12 mouse cellular contexts compared by ENCODE assay signal in the genomic region with DNA sequence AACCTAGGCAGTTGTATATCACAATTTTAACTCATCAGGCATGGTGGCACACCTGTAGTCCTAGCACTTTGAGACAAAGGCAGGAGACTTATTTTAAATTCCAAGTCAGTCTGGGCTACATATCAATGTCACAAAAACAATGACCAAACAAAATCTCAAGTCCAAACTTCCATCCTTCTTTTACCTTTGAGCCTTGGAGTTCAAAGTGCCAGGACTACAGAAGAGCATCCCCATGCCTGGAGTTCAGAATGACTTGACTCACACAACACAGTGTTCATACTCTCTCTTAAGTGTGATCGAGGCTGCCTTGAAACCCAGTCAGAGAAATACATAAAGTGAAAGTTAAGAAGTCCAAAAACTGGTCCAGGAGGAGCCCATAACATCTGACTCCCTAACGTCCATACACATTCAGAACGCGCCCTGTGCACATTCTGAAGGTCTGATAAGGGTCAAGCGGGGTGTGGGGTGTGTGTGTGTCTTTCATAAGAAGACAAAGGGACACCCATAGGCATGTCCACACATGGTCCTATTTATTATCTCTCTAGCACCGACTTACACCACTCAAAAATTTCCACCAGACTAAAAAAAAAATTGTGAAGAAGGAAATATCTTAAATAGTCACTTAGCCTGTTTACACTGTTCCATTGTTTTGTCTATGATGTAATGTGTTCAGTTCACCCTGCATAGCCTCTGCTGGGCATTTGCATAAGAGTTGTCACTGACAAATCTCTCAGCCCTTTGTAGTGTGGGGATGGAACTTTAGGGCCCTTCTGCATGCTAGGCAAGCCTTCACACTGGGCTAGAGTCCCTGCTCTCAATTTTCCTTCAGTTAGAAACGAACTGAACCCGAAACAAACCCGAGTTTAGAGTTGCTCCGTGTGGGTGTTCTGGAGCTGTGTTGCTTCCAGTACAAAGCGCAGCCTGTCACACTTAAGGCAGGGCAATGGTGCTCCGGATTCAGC. TPM values are rescaled to one million over a fixed set of nuclear protein-coding genes. Genes with fewer than 3 reads are reported as not detected.
DNase-seq lines count a peak whose midpoint lies in the region; ATAC-seq and TF ChIP-seq lines count a peak whose summit lies in the region.
"Had no signal": no experiment of that assay in that cellular context is flagged by ENCODE, and none has a peak within 500 bp of the region (broad histone marks: within the 10 kb centered on the region; RNA-seq: fewer than 3 reads in every experiment).

No protein-coding gene starts in this region.

- no peak for TF ChIP-seq CTCF in kidney, postnatal 0 days (IDR thresholded peaks at IDR 0.05; ENCODE audit: low read depth)
- no peak for TF ChIP-seq CTCF in small intestine, adult 2 months (IDR thresholded peaks at IDR 0.05; ENCODE audit: extremely low read depth, insufficient read length, insufficient replicate concordance, low read depth, low read length)

- H3K9me3 ChIP-seq in forebrain, embryonic 12.5 days, result no peaks in the 10 kb centered on the region
- no peaks in the 10 kb centered on the region for H3K9me3 ChIP-seq in forebrain, embryonic 14.5 days (replicated peaks; ENCODE audit: control insufficient read depth, low read length)
- H3K9me3 ChIP-seq in kidney, postnatal 0 days (replicated peaks; ENCODE audit: low read length), result no peaks in the 10 kb centered on the region
- H3K9me3 ChIP-seq: embryonic facial prominence, embryonic 10.5 days had no signal

- no peak overlapping the region for H3K4me2 ChIP-seq in forebrain, embryonic 12.5 days
- no peak overlapping the region for H3K4me2 ChIP-seq in forebrain, embryonic 14.5 days (ENCODE audit: low read length)
- H3K4me2 ChIP-seq in kidney, postnatal 0 days (ENCODE audit: low read length), result no peak overlapping the region

- H3K4me3 ChIP-seq in forebrain, embryonic 12.5 days (replicated peaks), result no peak overlapping the region
- no peak overlapping the region for H3K4me3 ChIP-seq in forebrain, embryonic 14.5 days (ENCODE audit: low read depth, low read length)
- no peak overlapping the region for H3K4me3 ChIP-seq in kidney, postnatal 0 days (replicated peaks; ENCODE audit: low read depth, low read length)
- H3K4me3 ChIP-seq in small intestine, adult 2 months (ENCODE audit: low read depth, low read length), result no peak overlapping the region
- H3K4me3 ChIP-seq: embryonic facial prominence, embryonic 10.5 days had no signal

- H3K9ac ChIP-seq in forebrain, embryonic 12.5 days, result no peak overlapping the region
- no peak overlapping the region for H3K9ac ChIP-seq in forebrain, embryonic 14.5 days (ENCODE audit: low read length)
- no peak overlapping the region for H3K9ac ChIP-seq in kidney, postnatal 0 days (ENCODE audit: low read depth, low read length)

- DNase-seq in forebrain, embryonic 14.5 days (ENCODE audit: low spot score), result no peak
- DNase-seq in layer of hippocampus, adult 9-11 months, result peak; percentile 31
- no peak for DNase-seq in layer of hippocampus, adult 18-20 months (ENCODE audit: low spot score in 2 of 2)
- DNase-seq in kidney, postnatal 0 days (ENCODE audit: low spot score), result no peak
- no peak for DNase-seq in adrenal gland, adult 2 months
- DNase-seq: liver; right cerebral cortex, postnatal 4 days had no signal

- WGBS in forebrain, embryonic 12.5 days, result 67% methylated on average over 12 of the region's 12 CpGs
- WGBS in forebrain, embryonic 14.5 days, result 61% methylated on average over 12 of the region's 12 CpGs
- WGBS in kidney, postnatal 0 days, result 78% methylated on average over 12 of the region's 12 CpGs
- WGBS in small intestine, adult 2 months, result 69% methylated on average over 12 of the region's 12 CpGs

- peak; percentile 30; the same call in 1 of the 2 replicates for ATAC-seq in forebrain, embryonic 12.5 days (ENCODE audit: low FRiP score)
- no peak; the same call in 1 of the 2 replicates for ATAC-seq in forebrain, embryonic 14.5 days
- ATAC-seq in kidney, postnatal 0 days (replicated peaks; ENCODE audit: low FRiP score, low read depth), result no peak; the same call in 1 of the 2 replicates
- ATAC-seq in granulocyte monocyte progenitor cell, adult 5-6 weeks (replicated peaks; ENCODE audit: poor library complexity, severe bottlenecking), result no peak
- ATAC-seq: Patski had no signal

- H3K4me1 ChIP-seq in forebrain, embryonic 12.5 days, result peaks cover 8% of the 10 kb centered on the region; the same call in 1 of the 2 replicates
- H3K4me1 ChIP-seq in forebrain, embryonic 14.5 days (ENCODE audit: control insufficient read depth, insufficient read depth, low read length), result no peaks in the 10 kb centered on the region
- no peaks in the 10 kb centered on the region for H3K4me1 ChIP-seq in kidney, postnatal 0 days (replicated peaks; ENCODE audit: insufficient read depth, low read length)
- peaks cover 15% of the 10 kb centered on the region; the same call in 1 of the 2 replicates for H3K4me1 ChIP-seq in small intestine, adult 2 months (ENCODE audit: control insufficient read depth, insufficient read depth, insufficient read length, low read length)
- H3K4me1 ChIP-seq: embryonic facial prominence, embryonic 10.5 days had no signal

- no peak overlapping the region for H3K27ac ChIP-seq in forebrain, embryonic 12.5 days
- H3K27ac ChIP-seq in forebrain, embryonic 14.5 days (ENCODE audit: low read depth, low read length), result no peak overlapping the region
- peak overlapping the region; percentile 34; the same call in 1 of the 2 replicates for H3K27ac ChIP-seq in kidney, postnatal 0 days
- H3K27ac ChIP-seq in small intestine, adult 2 months (ENCODE audit: insufficient read depth, low read depth, low read length), result peak overlapping the region; percentile 37
- H3K27ac ChIP-seq: embryonic facial prominence, embryonic 10.5 days had no signal

- no peak for TF ChIP-seq POLR2A in small intestine, adult 2 months (IDR thresholded peaks at IDR 0.05; ENCODE audit: low read depth, low read length)

- H3K36me3 ChIP-seq in forebrain, embryonic 12.5 days (replicated peaks), result peaks cover 18% of the 10 kb centered on the region
- H3K36me3 ChIP-seq in forebrain, embryonic 14.5 days (ENCODE audit: control insufficient read depth, insufficient read depth, low read length), result peaks cover 18% of the 10 kb centered on the region; the same call in 1 of the 2 replicates
- H3K36me3 ChIP-seq in kidney, postnatal 0 days (ENCODE audit: insufficient read depth, low read length), result 0 out of 2 replicates have a peak, but pooled peaks cover 3% of the 10 kb centered on the region
- no peaks in the 10 kb centered on the region for H3K36me3 ChIP-seq in small intestine, adult 2 months (ENCODE audit: control insufficient read depth, insufficient read depth, low read length)

- no peaks in the 10 kb centered on the region for H3K27me3 ChIP-seq in forebrain, embryonic 12.5 days
- no peaks in the 10 kb centered on the region for H3K27me3 ChIP-seq in forebrain, embryonic 14.5 days (replicated peaks; ENCODE audit: control insufficient read depth, insufficient read depth, low read length)
- no peaks in the 10 kb centered on the region for H3K27me3 ChIP-seq in kidney, postnatal 0 days (ENCODE audit: insufficient read depth, low read length)
- H3K27me3 ChIP-seq in small intestine, adult 2 months (ENCODE audit: control insufficient read depth, insufficient read depth, low read length), result no peaks in the 10 kb centered on the region
- H3K27me3 ChIP-seq: Patski had no signal

RNA-seq across cellular contexts. Expression of gene Fxn, which starts 20.7 kb away (rescaled TPM):
- 52.2 and 57.2 TPM in 2 replicates for polyA plus RNA-seq in forebrain, embryonic 12.5 days (2016; fragmentation: Nextera tagmentation; extraction: Ambion mirVana)
- polyA plus RNA-seq in forebrain, embryonic 14.5 days (2014; fragmentation: Nextera tagmentation; extraction: Ambion mirVana), result 40.5 and 47.9 TPM in 2 replicates
- total RNA-seq in layer of hippocampus, adult 18-20 months (2021), result 1 to 10 TPM; 6.9 to 9.5 TPM
- 55.2 and 55.8 TPM in 2 replicates for polyA plus RNA-seq in kidney, postnatal 0 days (2015; fragmentation: Nextera tagmentation; extraction: Ambion mirVana)
- 7.7 and 9.1 TPM in 2 replicates for polyA plus RNA-seq in small intestine, adult 2 months (2012; rRNA removed)
- total RNA-seq in granulocyte monocyte progenitor cell, adult 5-6 weeks (2014; fragmentation: Nextera tagmentation), result 44.6 and 48.1 TPM in 2 replicates
- total RNA-seq in granulocyte monocyte progenitor cell, adult 5-6 weeks (2017), result 11.1 and 14.0 TPM in 2 replicates
- 10 to 100 TPM; 13.5 to 15.0 TPM for total RNA-seq in adrenal gland, adult 2 months (2021)
- 45.6 and 55.9 TPM in 2 replicates for polyA plus RNA-seq in adrenal gland, adult 2 months (2012; rRNA removed)

RNA-seq across cellular contexts. Expression of gene Tjp2, which starts 34.8 kb away (rescaled TPM):
- polyA plus RNA-seq in forebrain, embryonic 12.5 days (2016; fragmentation: Nextera tagmentation; extraction: Ambion mirVana), result 31.0 and 31.3 TPM in 2 replicates
- 9.0 and 11.6 TPM in 2 replicates for polyA plus RNA-seq in forebrain, embryonic 14.5 days (2014; fragmentation: Nextera tagmentation; extraction: Ambion mirVana)
- total RNA-seq in layer of hippocampus, adult 18-20 months (2021), result 10 to 100 TPM; 21.8 to 23.2 TPM
- polyA plus RNA-seq in kidney, postnatal 0 days (2015; fragmentation: Nextera tagmentation; extraction: Ambion mirVana), result 24.9 and 25.5 TPM in 2 replicates
- 24.9 and 74.0 TPM in 2 replicates for polyA plus RNA-seq in small intestine, adult 2 months (2012; rRNA removed)
- 2.8 and 5.7 TPM in 2 replicates for total RNA-seq in granulocyte monocyte progenitor cell, adult 5-6 weeks (2014; fragmentation: Nextera tagmentation)
- 3.0 and 4.7 TPM in 2 replicates for total RNA-seq in granulocyte monocyte progenitor cell, adult 5-6 weeks (2017)
- 10 to 100 TPM in 1 of 2 experiments, 1 to 10 TPM in 1; 6.6 to 13.1 TPM for total RNA-seq in adrenal gland, adult 2 months (2021)
- polyA plus RNA-seq in adrenal gland, adult 2 months (2012; rRNA removed), result 4.1 and 5.0 TPM in 2 replicates

Comparison
In these comparisons a context has a peak if more than half of its experiments do, and no peak if none do; other contexts are left out.
1. H3K27ac ChIP-seq: peak in kidney, postnatal 0 days (single experiment) and small intestine, adult 2 months (single experiment); none in forebrain, embryonic 12.5 days (single experiment) and forebrain, embryonic 14.5 days (single experiment).